Mouse (Mus musculus): ENCODE measurements around the gene 9430097D07Rik. TPM values are rescaled to one million over a fixed set of nuclear protein-coding genes. Genes with fewer than 3 reads are reported as not detected.

Gene 9430097D07Rik
- polyA plus RNA-seq, 1 experiment from 2014 or later: 0.08 TPM

GRCm38 (mm10) chr2:32599409-32599808 is 23.9 kb upstream of the 9430097D07Rik start, which contains the start of gene St6galnac6:
TSS of gene St6galnac6 (plus strand) at chr2:32599709.
- H3K27me3 ChIP-seq (ENCODE audit: insufficient read depth, low read length): no peaks in the 10 kb centered on the region
- H3K4me2 ChIP-seq (ENCODE audit: low read length): no peak within 1 kb of the TSS
- H3K27ac ChIP-seq: no peak within 1 kb of the TSS
- H3K36me3 ChIP-seq (ENCODE audit: insufficient read depth, low read length): peaks cover 6% of the 10 kb centered on the region; the same call in 1 of the 2 replicates
- H3K9me3 ChIP-seq (replicated peaks; ENCODE audit: low read length): no peaks in the 10 kb centered on the region
- H3K4me1 ChIP-seq (replicated peaks; ENCODE audit: insufficient read depth, low read length): peaks cover 7% of the 10 kb centered on the region
- DNase-seq (ENCODE audit: low spot score): no peak
- no peak for TF ChIP-seq CTCF (IDR thresholded peaks at IDR 0.05; ENCODE audit: low read depth)
- no peak for ATAC-seq (replicated peaks; ENCODE audit: low FRiP score, low read depth)
- 83% methylated on average over 3 of the region's 3 CpGs for WGBS
- H3K9ac ChIP-seq (ENCODE audit: low read depth, low read length): no peak within 1 kb of the TSS
- no peak within 1 kb of the TSS for H3K4me3 ChIP-seq (replicated peaks; ENCODE audit: low read depth, low read length)

- Histone ChIP-seq H3K4me3 (replicated peaks; ENCODE audit: low read depth, low read length) (no peak overlapping the region), H3K4me2 (ENCODE audit: low read length) (no peak overlapping the region), H3K27ac (no peak overlapping the region), H3K9ac (ENCODE audit: low read depth, low read length) (no peak overlapping the region), H3K36me3 (ENCODE audit: insufficient read depth, low read length) (peaks cover 6% of the 10 kb centered on the region; the same call in 1 of the 2 replicates), H3K27me3 (ENCODE audit: insufficient read depth, low read length) (no peaks in the 10 kb centered on the region), H3K9me3 (replicated peaks; ENCODE audit: low read length) (no peaks in the 10 kb centered on the region), H3K4me1 (replicated peaks; ENCODE audit: insufficient read depth, low read length) (peaks cover 7% of the 10 kb centered on the region)
- ATAC-seq (replicated peaks; ENCODE audit: low FRiP score, low read depth) (no peak), DNase-seq (ENCODE audit: low spot score) (no peak)
- 54% methylated on average over 8 of the region's 8 CpGs for WGBS
- no peak for TF ChIP-seq CTCF (IDR thresholded peaks at IDR 0.05; ENCODE audit: low read depth)
These were observed 23.0 kb upstream of the 9430097D07Rik start for GRCm38 (mm10) chr2:32598506-32598905.

GRCm38 (mm10) chr2:32597699-32598098 is 22.2 kb upstream of the 9430097D07Rik start:
- no peak for DNase-seq (ENCODE audit: low spot score)
- ATAC-seq (replicated peaks; ENCODE audit: low FRiP score, low read depth): no peak
- no peak for TF ChIP-seq CTCF (IDR thresholded peaks at IDR 0.05; ENCODE audit: low read depth)
- no peak overlapping the region for H3K9ac ChIP-seq (ENCODE audit: low read depth, low read length)
- no peak overlapping the region for H3K27ac ChIP-seq
- H3K4me2 ChIP-seq (ENCODE audit: low read length): no peak overlapping the region
- H3K4me3 ChIP-seq (replicated peaks; ENCODE audit: low read depth, low read length): no peak overlapping the region
- 83% methylated on average over 5 of the region's 5 CpGs for WGBS
- no peaks in the 10 kb centered on the region for H3K27me3 ChIP-seq (ENCODE audit: insufficient read depth, low read length)
- no peaks in the 10 kb centered on the region for H3K9me3 ChIP-seq (replicated peaks; ENCODE audit: low read length)
- peaks cover 6% of the 10 kb centered on the region; the same call in 1 of the 2 replicates for H3K36me3 ChIP-seq (ENCODE audit: insufficient read depth, low read length)
- peaks cover 7% of the 10 kb centered on the region for H3K4me1 ChIP-seq (replicated peaks; ENCODE audit: insufficient read depth, low read length)

- H3K9me3 ChIP-seq (replicated peaks; ENCODE audit: low read length): no peaks in the 10 kb centered on the region
- H3K27me3 ChIP-seq (ENCODE audit: insufficient read depth, low read length): no peaks in the 10 kb centered on the region
- no peak overlapping the region for H3K4me2 ChIP-seq (ENCODE audit: low read length)
- H3K36me3 ChIP-seq (ENCODE audit: insufficient read depth, low read length): peaks cover 6% of the 10 kb centered on the region; the same call in 1 of the 2 replicates
- H3K27ac ChIP-seq: no peak overlapping the region
- peaks cover 5% of the 10 kb centered on the region for H3K4me1 ChIP-seq (replicated peaks; ENCODE audit: insufficient read depth, low read length)
- H3K9ac ChIP-seq (ENCODE audit: low read depth, low read length): no peak overlapping the region
- ATAC-seq (replicated peaks; ENCODE audit: low FRiP score, low read depth) (no peak), DNase-seq (ENCODE audit: low spot score) (no peak)
- no peak for TF ChIP-seq CTCF (IDR thresholded peaks at IDR 0.05; ENCODE audit: low read depth)
- WGBS: 89% methylated on average over 5 of the region's 5 CpGs
- H3K4me3 ChIP-seq (replicated peaks; ENCODE audit: low read depth, low read length): no peak overlapping the region
These were observed 21.8 kb upstream of the 9430097D07Rik start for GRCm38 (mm10) chr2:32597248-32597647.

GRCm38 (mm10) chr2:32596725-32597124 is 21.2 kb upstream of the 9430097D07Rik start:
- DNase-seq (ENCODE audit: low spot score) (no peak), ATAC-seq (replicated peaks; ENCODE audit: low FRiP score, low read depth) (no peak)
- no peak overlapping the region for H3K4me3 ChIP-seq (replicated peaks; ENCODE audit: low read depth, low read length)
- no peak overlapping the region for H3K9ac ChIP-seq (ENCODE audit: low read depth, low read length)
- H3K4me1 ChIP-seq (replicated peaks; ENCODE audit: insufficient read depth, low read length): no peaks in the 10 kb centered on the region
- H3K36me3 ChIP-seq (ENCODE audit: insufficient read depth, low read length): peaks cover 6% of the 10 kb centered on the region; the same call in 1 of the 2 replicates
- H3K27ac ChIP-seq: no peak overlapping the region
- 89% methylated on average over 13 of the region's 13 CpGs for WGBS
- no peak for TF ChIP-seq CTCF (IDR thresholded peaks at IDR 0.05; ENCODE audit: low read depth)
- H3K4me2 ChIP-seq (ENCODE audit: low read length): no peak overlapping the region
- no peaks in the 10 kb centered on the region for H3K27me3 ChIP-seq (ENCODE audit: insufficient read depth, low read length)
- H3K9me3 ChIP-seq (replicated peaks; ENCODE audit: low read length): no peaks in the 10 kb centered on the region

- no peak for ATAC-seq (replicated peaks; ENCODE audit: low FRiP score, low read depth)
- no peak overlapping the region for H3K4me3 ChIP-seq (replicated peaks; ENCODE audit: low read depth, low read length)
- H3K27ac ChIP-seq: no peak overlapping the region
- peaks cover 6% of the 10 kb centered on the region; the same call in 1 of the 2 replicates for H3K36me3 ChIP-seq (ENCODE audit: insufficient read depth, low read length)
- no peak for TF ChIP-seq CTCF (IDR thresholded peaks at IDR 0.05; ENCODE audit: low read depth)
- H3K9me3 ChIP-seq (replicated peaks; ENCODE audit: low read length): no peaks in the 10 kb centered on the region
- H3K27me3 ChIP-seq (ENCODE audit: insufficient read depth, low read length): no peaks in the 10 kb centered on the region
- peaks cover 4% of the 10 kb centered on the region; the same call in 1 of the 2 replicates for H3K4me1 ChIP-seq (replicated peaks; ENCODE audit: insufficient read depth, low read length)
- no peak for DNase-seq (ENCODE audit: low spot score)
- H3K4me2 ChIP-seq (ENCODE audit: low read length): no peak overlapping the region
- 52% methylated on average over 6 of the region's 6 CpGs for WGBS
- no peak overlapping the region for H3K9ac ChIP-seq (ENCODE audit: low read depth, low read length)
These were observed 15.8 kb upstream of the 9430097D07Rik start for GRCm38 (mm10) chr2:32591249-32591648.

GRCm38 (mm10) chr2:32590224-32590623 is 14.7 kb upstream of the 9430097D07Rik start:
- Histone ChIP-seq H3K4me2 (ENCODE audit: low read length) (no peak overlapping the region), H3K9me3 (replicated peaks; ENCODE audit: low read length) (no peaks in the 10 kb centered on the region), H3K36me3 (ENCODE audit: insufficient read depth, low read length) (peaks cover 6% of the 10 kb centered on the region; the same call in 1 of the 2 replicates), H3K27me3 (ENCODE audit: insufficient read depth, low read length) (no peaks in the 10 kb centered on the region), H3K4me3 (replicated peaks; ENCODE audit: low read depth, low read length) (no peak overlapping the region), H3K9ac (ENCODE audit: low read depth, low read length) (no peak overlapping the region), H3K27ac (no peak overlapping the region), H3K4me1 (replicated peaks; ENCODE audit: insufficient read depth, low read length) (peaks cover 4% of the 10 kb centered on the region; the same call in 1 of the 2 replicates)
- DNase-seq (ENCODE audit: low spot score): no peak
- no peak for TF ChIP-seq CTCF (IDR thresholded peaks at IDR 0.05; ENCODE audit: low read depth)
- no peak for ATAC-seq (replicated peaks; ENCODE audit: low FRiP score, low read depth)
- 61% methylated on average over 10 of the region's 10 CpGs for WGBS
